Mouse (Mus musculus) cerebellum, adult 8-10 months (tissue): ENCODE measurements at regions not wholly inside any gene's neighbourhood (a gene's known extent, or its start where the extent isn't known, plus 50 kb on each side); places are given as distances from the start of the nearest gene placed in this dataset.

ENCODE experiments used
- DNase-seq: peaks from one replicate; pipeline ENCODE4 v3.0.0; 2022

- DNase-seq, result no peak
These were observed 234.8 kb upstream of the Meis1 start for GRCm38 (mm10) chr11:19253605-19254004.

GRCm38 (mm10) chr11:19254183-19254582 lies 235.4 kb upstream of the Meis1 start:
- no peak for DNase-seq

GRCm38 (mm10) chr11:19257549-19257948 lies 238.8 kb upstream of the Meis1 start:
- DNase-seq, result no peak

GRCm38 (mm10) chr11:19262832-19263231 lies 244.0 kb upstream of the Meis1 start:
- DNase-seq, result no peak

- DNase-seq, result no peak
These were observed 246.2 kb upstream of the Meis1 start for GRCm38 (mm10) chr11:19264798-19265671.

- DNase-seq, result no peak
These were observed 246.8 kb upstream of the Meis1 start for GRCm38 (mm10) chr11:19265672-19265972.

- no peak for DNase-seq
These were observed 272.2 kb upstream of the Meis1 start for GRCm38 (mm10) chr11:19290971-19291370.

GRCm38 (mm10) chr11:19299411-19299810 lies 280.6 kb upstream of the Meis1 start:
- no peak for DNase-seq

- no peak for DNase-seq
These were observed 287.9 kb upstream of the Meis1 start for GRCm38 (mm10) chr11:19306687-19307086.

- DNase-seq, result no peak
These were observed 312.0 kb upstream of the Meis1 start for GRCm38 (mm10) chr11:19330685-19331239.

- DNase-seq, result no peak
These were observed 313.5 kb upstream of the Meis1 start for GRCm38 (mm10) chr11:19332274-19332673.

- DNase-seq, result no peak
These were observed 313.9 kb upstream of the Meis1 start for GRCm38 (mm10) chr11:19332727-19333126.

- no peak for DNase-seq
These were observed 315.2 kb upstream of the Meis1 start for GRCm38 (mm10) chr11:19333908-19334487.

- no peak for DNase-seq
These were observed 316.6 kb upstream of the Meis1 start for GRCm38 (mm10) chr11:19335384-19335783.

GRCm38 (mm10) chr11:19339721-19340317 lies 321.0 kb upstream of the Meis1 start:
- no peak for DNase-seq

GRCm38 (mm10) chr11:19340889-19341288 lies 322.1 kb upstream of the Meis1 start:
- no peak for DNase-seq

- no peak for DNase-seq
These were observed 322.6 kb upstream of the Meis1 start for GRCm38 (mm10) chr11:19341379-19341778.

- DNase-seq, result no peak
These were observed 324.0 kb upstream of the Meis1 start for GRCm38 (mm10) chr11:19342803-19343202.

- no peak for DNase-seq
These were observed 327.6 kb upstream of the Meis1 start for GRCm38 (mm10) chr11:19346276-19346826.

- DNase-seq, result no peak
These were observed 331.8 kb upstream of the Meis1 start for GRCm38 (mm10) chr11:19350331-19351242.

- no peak for DNase-seq
These were observed 332.5 kb upstream of the Meis1 start for GRCm38 (mm10) chr11:19351243-19351787.

GRCm38 (mm10) chr11:19353706-19354105 lies 334.9 kb upstream of the Meis1 start:
- no peak for DNase-seq
